Mouse (Mus musculus) bone marrow, adult 2 months (tissue): ENCODE measurements around the gene Foxn3.

ENCODE experiments used
- CTCF ChIP-seq: fragments of 200-500 bp; IDR thresholded peaks from 2 replicates; pipeline ENCODE4 v1.5.1; 2011; ENCODE audit warnings: low read length, control low read depth; ENCODE audit not compliant: control insufficient read depth, insufficient read depth
- POLR2A ChIP-seq: fragments of 200-500 bp; IDR thresholded peaks from 2 replicates; pipeline ENCODE4 v1.6.1; 2011; ENCODE audit warnings: low read depth, mild to moderate bottlenecking, control low read depth, low read length, borderline replicate concordance; ENCODE audit not compliant: control insufficient read depth

DNA sequence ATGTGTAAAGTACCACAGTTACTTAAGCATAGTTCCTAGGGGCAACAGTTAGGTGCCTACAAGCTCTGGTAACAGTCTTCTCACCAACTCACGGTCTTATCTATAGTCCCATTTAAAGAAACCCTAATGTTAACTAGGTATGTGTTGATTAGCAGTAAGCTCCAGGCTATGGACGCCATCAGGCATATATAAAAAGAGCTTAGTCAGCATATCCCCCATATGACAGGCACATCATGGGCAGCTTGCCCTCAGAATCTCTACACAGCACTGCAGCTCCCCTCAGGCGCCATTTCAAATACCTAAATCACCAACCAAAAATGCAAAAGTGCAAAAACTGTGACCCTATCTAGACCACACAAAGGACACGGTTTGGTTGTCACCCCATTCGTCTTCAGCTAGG lies 160.4 kb downstream of the Foxn3 start:
- TF ChIP-seq CTCF (no peak), POLR2A (no peak)
